Mouse (Mus musculus) MEL (cell line): ENCODE measurements around the gene Sipa1l2.

ENCODE experiments used
- CHD2 ChIP-seq: IDR thresholded peaks from 2 replicates; pipeline ENCODE4 v1.6.1; 2011; ENCODE audit warnings: low read length, improper control_type of control experiment
- CTCF ChIP-seq, 3 experiments: IDR thresholded peaks in 2 of 3; conservative IDR thresholded peaks in 1 of 3; 2 replicates each; pipeline ENCODE4 v1.5.1; 2011 to 2012; ENCODE audit warnings: low read length in 3 of 3, low read depth in 2 of 3, mild to moderate bottlenecking in 2 of 3, improper control_type of control experiment in 1 of 3, inconsistent platforms in 1 of 3, mixed read lengths in 1 of 3, moderate library complexity in 1 of 3; ENCODE audit not compliant: control insufficient read depth in 1 of 3, insufficient read depth in 1 of 3, poor library complexity in 1 of 3, severe bottlenecking in 1 of 3
- EP300 ChIP-seq, 2 experiments: IDR thresholded peaks; 2 replicates each; pipeline ENCODE4 v1.6.1; 2011; ENCODE audit warnings: improper control_type of control experiment in 2 of 2, low read length in 2 of 2, low read depth in 1 of 2, mild to moderate bottlenecking in 1 of 2
- HCFC1 ChIP-seq: IDR thresholded peaks from 2 replicates; pipeline ENCODE4 v1.6.1; 2012; ENCODE audit warnings: low read depth, mild to moderate bottlenecking, inconsistent platforms, low read length, improper control_type of control experiment, moderate library complexity
- MAZ ChIP-seq: IDR thresholded peaks from 2 replicates; pipeline ENCODE4 v1.6.1; 2012; ENCODE audit warnings: low read depth, mild to moderate bottlenecking, inconsistent platforms, low read length, improper control_type of control experiment
- POLR2A ChIP-seq, 2 experiments: IDR thresholded peaks; 2 replicates each; pipeline ENCODE4 v1.6.1; 2011 to 2012; ENCODE audit warnings: low read length in 2 of 2, mild to moderate bottlenecking in 2 of 2, control low read depth in 1 of 2, improper control_type of control experiment in 1 of 2, low read depth in 1 of 2, moderate library complexity in 1 of 2; ENCODE audit not compliant: control insufficient read depth in 1 of 2, insufficient read depth in 1 of 2, poor library complexity in 1 of 2
- POLR2AphosphoS2 ChIP-seq: IDR thresholded peaks from 2 replicates; pipeline ENCODE4 v1.6.1; 2011; ENCODE audit warnings: low read length, improper control_type of control experiment
- RCOR1 ChIP-seq: IDR thresholded peaks from 2 replicates; pipeline ENCODE4 v1.6.1; 2012; ENCODE audit warnings: low read depth, mild to moderate bottlenecking, inconsistent platforms, low read length, improper control_type of control experiment
- USF1 ChIP-seq: IDR thresholded peaks from 2 replicates; pipeline ENCODE4 v1.6.1; 2014; ENCODE audit warnings: low read depth, mild to moderate bottlenecking, inconsistent platforms, low read length, improper control_type of control experiment, moderate library complexity
- ZC3H11A ChIP-seq: IDR thresholded peaks from 2 replicates; pipeline ENCODE4 v1.6.1; 2012; ENCODE audit warnings: low read depth, mild to moderate bottlenecking, inconsistent platforms, low read length, improper control_type of control experiment

- TF ChIP-seq POLR2A (IDR thresholded peaks at IDR 0.05; ENCODE audit: control insufficient read depth in 1 of 2, insufficient read depth in 1 of 2, low read depth in 1 of 2, low read length in 2 of 2, poor library complexity in 1 of 2), result no peak
- no peak for TF ChIP-seq HCFC1
- TF ChIP-seq CTCF (IDR thresholded peaks at IDR 0.05 in 2 of 3, conservative IDR thresholded peaks at IDR 0.05 in 1 of 3; ENCODE audit: control insufficient read depth in 1 of 3, insufficient read depth in 1 of 3, low read depth in 2 of 3, low read length in 3 of 3, poor library complexity in 1 of 3, severe bottlenecking in 1 of 3), result no peak
- TF ChIP-seq ZC3H11A, result no peak
- TF ChIP-seq MAZ, result no peak
- no peak for TF ChIP-seq RCOR1
- no peak for TF ChIP-seq CHD2
- TF ChIP-seq POLR2AphosphoS2, result no peak
- no peak for TF ChIP-seq EP300 (IDR thresholded peaks at IDR 0.05; ENCODE audit: low read depth in 1 of 2, low read length in 2 of 2)
- no peak for TF ChIP-seq USF1
Measured at GRCm38 (mm10) chr8:125532177-125532576, 37.4 kb downstream of the Sipa1l2 start.
